Mouse (Mus musculus): ENCODE measurements around the gene Qpct. TPM values are rescaled to one million over a fixed set of nuclear protein-coding genes. Genes with fewer than 3 reads are reported as not detected.
"Not testable (repeated sequence)": the region's sequence is repeated elsewhere in the genome, so short reads cannot be mapped to it uniquely, and the experiment has no call there.

The Qpct gene
- polyA plus RNA-seq, 1 experiment from 2014 or later: 7.3 TPM

DNA sequence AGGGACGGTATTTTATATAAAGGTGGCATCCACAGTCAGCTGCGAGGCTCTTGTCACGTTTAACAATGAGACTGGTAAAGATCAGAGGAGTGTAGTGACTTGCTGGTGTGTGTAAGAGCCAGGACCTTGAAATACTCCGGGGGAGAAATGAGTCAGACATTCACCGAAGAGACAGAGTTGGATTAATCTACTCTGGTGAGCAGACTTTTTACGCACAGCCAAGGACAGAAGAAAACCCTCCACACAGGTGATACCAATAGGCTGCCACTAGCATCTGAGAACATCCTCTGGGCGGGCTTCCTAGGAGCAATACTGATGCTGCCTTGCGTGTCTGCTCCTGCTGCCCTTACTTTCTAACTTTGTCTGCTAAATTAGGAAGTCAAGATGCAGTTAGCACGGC is 57.9 kb downstream of the Qpct start:
- Histone ChIP-seq H3K9ac (replicated peaks; ENCODE audit: low read length) (no peak overlapping the region), H3K9me3 (replicated peaks; ENCODE audit: control insufficient read depth, low read length) (no peaks in the 10 kb centered on the region), H3K4me2 (ENCODE audit: low read depth, low read length) (no peak overlapping the region), H3K27me3 (ENCODE audit: control insufficient read depth, insufficient read depth, low read length) (no peaks in the 10 kb centered on the region), H3K4me1 (ENCODE audit: control insufficient read depth, insufficient read depth, low read length) (no peaks in the 10 kb centered on the region), H3K4me3 (ENCODE audit: low read depth, low read length) (no peak overlapping the region), H3K36me3 (replicated peaks; ENCODE audit: control insufficient read depth, insufficient read depth, low read depth, low read length) (no peaks in the 10 kb centered on the region), H3K27ac (replicated peaks; ENCODE audit: low read depth, low read length) (no peak overlapping the region)
- ATAC-seq (replicated peaks; ENCODE audit: insufficient number of reproducible peaks, low FRiP score, low TSS enrichment, low read depth) (no peak), DNase-seq (ENCODE audit: low spot score) (no peak)
- 78% methylated on average over 9 of the region's 9 CpGs for WGBS

DNA sequence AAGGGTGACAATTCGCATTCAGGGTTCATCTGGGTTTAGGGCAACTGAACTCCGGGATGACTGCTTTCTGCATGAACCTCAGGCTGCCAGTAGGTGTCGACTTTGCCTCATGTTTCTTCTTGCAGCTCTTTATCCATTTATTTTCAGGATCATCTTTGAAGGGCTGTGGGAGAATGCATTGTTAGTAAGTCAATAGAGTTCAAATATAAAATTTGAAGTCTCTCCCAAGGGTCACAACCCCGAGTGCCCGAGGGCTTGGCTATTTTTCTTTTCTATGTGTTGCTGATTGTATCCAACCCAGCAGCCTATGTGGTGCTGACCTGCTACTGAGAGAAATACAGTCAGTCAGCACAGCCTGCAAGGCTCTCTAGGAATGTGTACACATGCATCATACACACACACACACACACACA is 59.2 kb downstream of the Qpct start:
- Histone ChIP-seq H3K27ac (replicated peaks; ENCODE audit: low read depth, low read length) (no peak overlapping the region), H3K4me2 (ENCODE audit: low read depth, low read length) (no peak overlapping the region), H3K4me1 (ENCODE audit: control insufficient read depth, insufficient read depth, low read length) (no peaks in the 10 kb centered on the region), H3K27me3 (ENCODE audit: control insufficient read depth, insufficient read depth, low read length) (no peaks in the 10 kb centered on the region), H3K9ac (replicated peaks; ENCODE audit: low read length) (no peak overlapping the region), H3K9me3 (replicated peaks; ENCODE audit: control insufficient read depth, low read length) (no peaks in the 10 kb centered on the region), H3K36me3 (replicated peaks; ENCODE audit: control insufficient read depth, insufficient read depth, low read depth, low read length) (no peaks in the 10 kb centered on the region), H3K4me3 (ENCODE audit: low read depth, low read length) (no peak overlapping the region)
- DNase-seq (ENCODE audit: low spot score) (peak; percentile 73), ATAC-seq (replicated peaks; ENCODE audit: insufficient number of reproducible peaks, low FRiP score, low TSS enrichment, low read depth) (0 out of 2 replicates have a peak, but pooled peaks have one; percentile 59)
- 21% methylated on average over 5 of the region's 5 CpGs for WGBS

DNA sequence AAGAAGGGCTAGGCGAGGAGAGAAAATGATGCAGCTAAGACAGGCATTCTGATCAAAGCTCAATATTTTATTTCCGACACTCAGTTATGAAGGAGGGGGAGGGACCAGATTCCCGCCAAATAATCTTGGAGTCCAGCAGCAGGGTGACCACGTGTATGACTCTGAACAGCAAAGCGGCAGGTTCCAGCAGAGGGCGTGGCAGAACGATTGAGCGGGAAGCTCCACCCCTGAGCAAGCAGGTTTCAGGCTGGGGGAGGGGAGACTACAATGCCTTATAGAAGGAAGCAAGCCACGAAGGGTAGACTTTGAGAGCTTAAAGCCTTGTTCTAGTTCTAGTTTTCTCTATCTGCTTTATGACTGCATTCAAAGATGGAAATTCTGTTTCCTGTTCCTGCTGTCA is 63.5 kb downstream of the Qpct start:
- not testable (repeated sequence) for H3K9ac ChIP-seq (replicated peaks; ENCODE audit: low read length); H3K27ac ChIP-seq (replicated peaks; ENCODE audit: low read depth, low read length); H3K4me3 ChIP-seq (ENCODE audit: low read depth, low read length); H3K9me3 ChIP-seq (replicated peaks; ENCODE audit: control insufficient read depth, low read length); H3K36me3 ChIP-seq (replicated peaks; ENCODE audit: control insufficient read depth, insufficient read depth, low read depth, low read length); H3K27me3 ChIP-seq (ENCODE audit: control insufficient read depth, insufficient read depth, low read length); H3K4me2 ChIP-seq (ENCODE audit: low read depth, low read length); DNase-seq (ENCODE audit: low spot score); ATAC-seq (replicated peaks; ENCODE audit: insufficient number of reproducible peaks, low FRiP score, low TSS enrichment, low read depth); H3K4me1 ChIP-seq (ENCODE audit: control insufficient read depth, insufficient read depth, low read length)
- 59% methylated on average over 9 of the region's 9 CpGs for WGBS

DNA sequence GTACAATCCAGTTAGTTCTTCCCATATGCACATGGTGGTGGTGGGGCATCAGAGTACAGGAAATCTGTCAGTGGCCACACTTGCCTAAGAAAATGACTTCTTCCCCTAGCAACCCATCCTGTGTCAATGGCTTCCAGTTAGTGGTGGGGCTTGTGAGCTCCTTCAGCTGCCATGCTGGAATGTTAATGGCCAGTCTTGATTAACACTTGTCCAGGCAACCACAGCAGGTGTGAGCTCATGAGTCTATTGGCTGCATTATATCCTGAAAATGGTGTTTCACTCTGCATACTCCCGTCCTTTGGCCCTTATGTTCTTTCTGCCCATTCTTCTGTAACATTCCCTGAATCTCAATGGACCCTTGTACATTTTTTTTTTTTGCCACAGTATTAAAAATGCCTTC is 67.4 kb downstream of the Qpct start:
- Histone ChIP-seq H3K9ac (replicated peaks; ENCODE audit: low read length) (no peak overlapping the region), H3K9me3 (replicated peaks; ENCODE audit: control insufficient read depth, low read length) (no peaks in the 10 kb centered on the region), H3K27me3 (ENCODE audit: control insufficient read depth, insufficient read depth, low read length) (no peaks in the 10 kb centered on the region), H3K4me1 (ENCODE audit: control insufficient read depth, insufficient read depth, low read length) (no peaks in the 10 kb centered on the region), H3K36me3 (replicated peaks; ENCODE audit: control insufficient read depth, insufficient read depth, low read depth, low read length) (no peaks in the 10 kb centered on the region), H3K4me2 (ENCODE audit: low read depth, low read length) (no peak overlapping the region), H3K27ac (replicated peaks; ENCODE audit: low read depth, low read length) (no peak overlapping the region), H3K4me3 (ENCODE audit: low read depth, low read length) (no peak overlapping the region)
- 71% methylated on average over 1 of the region's 1 CpGs for WGBS
- no peak for ATAC-seq (replicated peaks; ENCODE audit: insufficient number of reproducible peaks, low FRiP score, low TSS enrichment, low read depth)
- no peak for DNase-seq (ENCODE audit: low spot score)

DNA sequence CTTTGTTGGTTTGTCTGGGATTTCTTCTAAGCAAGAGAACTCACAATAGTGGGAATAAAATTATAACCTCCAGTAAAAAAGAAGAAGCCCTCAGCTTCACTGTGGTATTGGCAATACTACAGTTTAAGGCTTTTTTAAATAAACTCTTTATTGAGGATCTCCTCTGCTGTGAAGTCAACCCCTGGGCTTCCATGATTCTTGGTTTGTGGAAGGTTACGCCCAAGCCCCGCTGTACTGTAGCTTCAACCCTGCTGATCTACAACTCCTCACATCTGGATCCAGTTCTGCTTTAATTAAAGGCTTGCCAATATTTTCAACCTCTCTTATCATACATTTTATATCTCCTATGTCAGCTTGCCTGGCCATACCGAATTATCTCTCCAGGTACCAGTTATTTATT is 68.6 kb downstream of the Qpct start:
- ATAC-seq (replicated peaks; ENCODE audit: insufficient number of reproducible peaks, low FRiP score, low TSS enrichment, low read depth): no peak
- no peak overlapping the region for H3K9ac ChIP-seq (replicated peaks; ENCODE audit: low read length)
- no peak for DNase-seq (ENCODE audit: low spot score)

DNA sequence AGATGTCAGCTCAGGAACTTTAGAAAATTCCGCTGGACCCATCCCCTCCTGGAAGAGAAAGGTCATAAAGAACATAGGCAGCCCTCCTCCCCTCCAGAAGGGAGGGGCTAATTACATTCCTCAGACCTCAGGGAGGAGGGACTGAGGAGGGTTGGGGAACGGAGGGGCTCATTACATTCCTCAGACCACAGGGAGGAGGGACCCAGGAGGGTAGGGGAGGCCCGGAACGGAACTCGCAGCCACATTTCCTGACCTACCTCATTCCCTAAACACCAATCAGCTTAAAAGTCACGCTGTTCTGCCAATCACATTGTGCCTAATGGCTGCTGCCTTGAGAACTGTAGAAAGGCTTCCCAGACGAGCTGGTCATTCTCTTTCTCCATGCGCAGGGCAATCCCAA is 82.0 kb downstream of the Qpct start:
- Histone ChIP-seq H3K4me3 (ENCODE audit: low read depth, low read length) (no peak overlapping the region), H3K9me3 (replicated peaks; ENCODE audit: control insufficient read depth, low read length) (no peaks in the 10 kb centered on the region), H3K9ac (replicated peaks; ENCODE audit: low read length) (no peak overlapping the region), H3K27me3 (ENCODE audit: control insufficient read depth, insufficient read depth, low read length) (no peaks in the 10 kb centered on the region), H3K4me1 (ENCODE audit: control insufficient read depth, insufficient read depth, low read length) (no peaks in the 10 kb centered on the region), H3K4me2 (ENCODE audit: low read depth, low read length) (no peak overlapping the region), H3K36me3 (replicated peaks; ENCODE audit: control insufficient read depth, insufficient read depth, low read depth, low read length) (no peaks in the 10 kb centered on the region), H3K27ac (replicated peaks; ENCODE audit: low read depth, low read length) (no peak overlapping the region)
- WGBS: 46% methylated on average over 8 of the region's 8 CpGs
- ATAC-seq (replicated peaks; ENCODE audit: insufficient number of reproducible peaks, low FRiP score, low TSS enrichment, low read depth) (no peak), DNase-seq (ENCODE audit: low spot score) (peak; percentile 12)

More for the DNA sequence above, 68.6 kb downstream of the Qpct start:
- no peaks in the 10 kb centered on the region for H3K9me3 ChIP-seq (replicated peaks; ENCODE audit: control insufficient read depth, low read length)
- H3K36me3 ChIP-seq (replicated peaks; ENCODE audit: control insufficient read depth, insufficient read depth, low read depth, low read length): no peaks in the 10 kb centered on the region
- no peak overlapping the region for H3K4me2 ChIP-seq (ENCODE audit: low read depth, low read length)
- H3K4me1 ChIP-seq (ENCODE audit: control insufficient read depth, insufficient read depth, low read length): no peaks in the 10 kb centered on the region
- 82% methylated on average over 3 of the region's 3 CpGs for WGBS
- H3K27ac ChIP-seq (replicated peaks; ENCODE audit: low read depth, low read length): no peak overlapping the region
- no peaks in the 10 kb centered on the region for H3K27me3 ChIP-seq (ENCODE audit: control insufficient read depth, insufficient read depth, low read length)
- H3K4me3 ChIP-seq (ENCODE audit: low read depth, low read length): no peak overlapping the region

DNA sequence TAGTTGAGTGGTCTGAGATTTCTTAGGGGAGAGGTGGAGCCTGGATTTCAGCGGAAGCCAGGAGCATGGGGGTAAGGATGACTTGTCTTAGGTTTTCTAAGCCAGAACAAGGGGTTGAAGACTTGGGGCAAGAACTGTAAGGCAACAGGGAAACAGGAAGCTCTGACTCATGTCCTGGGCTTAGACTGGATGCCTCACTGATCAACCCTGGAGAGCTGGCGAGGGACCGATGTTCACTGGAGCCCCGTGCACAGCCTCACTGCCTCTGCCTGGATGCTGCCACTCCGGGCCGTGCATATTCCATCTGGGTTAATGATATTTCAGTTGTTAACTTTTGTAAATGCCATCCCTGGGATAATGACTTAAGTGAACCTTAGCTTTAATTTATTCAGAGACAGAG is 84.1 kb downstream of the Qpct start:
- Histone ChIP-seq H3K4me1 (ENCODE audit: control insufficient read depth, insufficient read depth, low read length) (no peaks in the 10 kb centered on the region), H3K9me3 (replicated peaks; ENCODE audit: control insufficient read depth, low read length) (no peaks in the 10 kb centered on the region), H3K4me2 (ENCODE audit: low read depth, low read length) (no peak overlapping the region), H3K27me3 (ENCODE audit: control insufficient read depth, insufficient read depth, low read length) (no peaks in the 10 kb centered on the region), H3K27ac (replicated peaks; ENCODE audit: low read depth, low read length) (no peak overlapping the region), H3K4me3 (ENCODE audit: low read depth, low read length) (no peak overlapping the region), H3K9ac (replicated peaks; ENCODE audit: low read length) (no peak overlapping the region), H3K36me3 (replicated peaks; ENCODE audit: control insufficient read depth, insufficient read depth, low read depth, low read length) (no peaks in the 10 kb centered on the region)
- WGBS: 82% methylated on average over 6 of the region's 6 CpGs
- DNase-seq (ENCODE audit: low spot score) (no peak), ATAC-seq (replicated peaks; ENCODE audit: insufficient number of reproducible peaks, low FRiP score, low TSS enrichment, low read depth) (no peak)

DNA sequence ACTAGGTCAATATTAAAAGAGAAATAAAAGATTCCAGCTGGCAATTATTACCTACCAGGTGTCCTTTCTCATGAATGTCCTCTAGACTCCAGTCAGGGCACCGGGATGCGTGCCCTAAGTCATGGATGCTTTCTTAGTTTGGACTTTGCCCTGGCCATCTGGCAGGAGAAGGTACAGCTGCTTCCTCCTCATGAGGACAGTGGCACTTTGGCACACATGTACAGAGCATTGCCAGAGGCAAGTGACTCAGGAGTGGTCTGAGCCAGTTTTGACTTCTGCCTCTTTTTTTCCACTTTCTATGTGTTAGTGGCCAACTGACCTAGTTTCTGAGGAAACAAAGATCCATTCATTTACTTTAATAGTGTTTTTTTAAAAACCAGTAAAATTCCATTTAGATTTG is 84.7 kb downstream of the Qpct start:
- DNase-seq (ENCODE audit: low spot score) (no peak), ATAC-seq (replicated peaks; ENCODE audit: insufficient number of reproducible peaks, low FRiP score, low TSS enrichment, low read depth) (no peak)
- Histone ChIP-seq H3K9ac (replicated peaks; ENCODE audit: low read length) (no peak overlapping the region), H3K4me3 (ENCODE audit: low read depth, low read length) (no peak overlapping the region), H3K27me3 (ENCODE audit: control insufficient read depth, insufficient read depth, low read length) (no peaks in the 10 kb centered on the region), H3K4me1 (ENCODE audit: control insufficient read depth, insufficient read depth, low read length) (no peaks in the 10 kb centered on the region), H3K4me2 (ENCODE audit: low read depth, low read length) (no peak overlapping the region), H3K9me3 (replicated peaks; ENCODE audit: control insufficient read depth, low read length) (no peaks in the 10 kb centered on the region), H3K36me3 (replicated peaks; ENCODE audit: control insufficient read depth, insufficient read depth, low read depth, low read length) (no peaks in the 10 kb centered on the region), H3K27ac (replicated peaks; ENCODE audit: low read depth, low read length) (no peak overlapping the region)
- 76% methylated on average over 2 of the region's 2 CpGs for WGBS
